Mouse (Mus musculus) bone marrow, adult 2 months (tissue): ENCODE data around the gene H6pd.

Source experiments
- CTCF ChIP-seq: fragments of 200-500 bp; IDR thresholded peaks from 2 replicates; pipeline ENCODE4 v1.5.1; 2011; ENCODE audit warnings: low read length, control low read depth; ENCODE audit not compliant: control insufficient read depth, insufficient read depth
- POLR2A ChIP-seq: fragments of 200-500 bp; IDR thresholded peaks from 2 replicates; pipeline ENCODE4 v1.6.1; 2011; ENCODE audit warnings: low read depth, mild to moderate bottlenecking, control low read depth, low read length, borderline replicate concordance; ENCODE audit not compliant: control insufficient read depth

GRCm38 (mm10) chr4:149986671-149987417, 22.0 kb downstream of the H6pd start:
- TF ChIP-seq CTCF: no peak
- TF ChIP-seq POLR2A: no peak
